Mouse (Mus musculus) cerebellum, postnatal 4 days (tissue): Measurements from ENCODE around the gene Phlda1.

Source experiments
- DNase-seq, 2 experiments: peaks; one replicate each; pipeline ENCODE4 v3.0.0; 2022; ENCODE audit warnings: low spot score in 2 of 2, mixed read lengths in 1 of 2

Gene Phlda1

GRCm38 (mm10) chr10:111505406-111505805 lies 680 bp upstream of the Phlda1 start:
- DNase-seq: no peak

- no peak for DNase-seq
These were observed 907 bp downstream of the Phlda1 start for GRCm38 (mm10) chr10:111506926-111507459.

GRCm38 (mm10) chr10:111507460-111508211 lies 1.6 kb downstream of the Phlda1 start:
- DNase-seq: peak; percentile 43 to 47

DNA sequence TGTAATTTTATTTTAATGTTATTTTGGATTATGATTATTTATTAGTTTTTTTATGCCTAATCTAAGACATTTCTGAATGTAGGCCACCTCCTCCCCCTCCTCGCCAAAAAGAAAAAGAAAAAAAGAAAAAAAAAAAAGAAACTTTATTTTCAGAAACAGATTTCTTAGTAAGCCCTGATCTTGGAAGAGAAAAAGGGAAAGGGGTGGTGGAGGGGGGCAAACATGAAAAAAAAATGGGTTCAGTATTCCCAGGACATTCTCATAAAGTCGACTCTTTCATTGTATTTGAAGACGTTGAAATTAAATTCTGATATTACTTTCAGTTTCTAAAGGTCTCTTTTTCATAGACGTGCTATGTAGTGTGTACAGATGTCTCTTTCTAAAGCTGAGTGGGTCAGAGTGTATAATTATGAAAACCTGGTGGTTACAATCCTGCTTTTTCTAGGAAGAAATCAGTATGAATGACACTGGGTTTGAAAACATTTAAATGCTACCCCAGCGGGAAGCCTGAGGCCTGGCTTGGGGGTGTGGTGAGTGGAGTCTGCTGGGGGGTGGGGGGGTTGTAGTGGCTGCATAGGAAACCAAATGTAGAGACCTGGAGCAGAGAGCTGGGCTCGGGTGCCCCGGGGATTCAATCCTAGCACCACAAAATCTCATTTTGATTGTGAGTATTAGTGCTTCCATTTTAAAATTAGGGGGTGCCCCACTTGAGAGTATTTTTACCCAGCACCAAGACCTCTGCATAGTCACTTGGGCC lies 2.4 kb downstream of the Phlda1 start:
- no peak for DNase-seq

GRCm38 (mm10) chr10:111509103-111509784 lies 3.2 kb downstream of the Phlda1 start:
- DNase-seq: no peak

DNA sequence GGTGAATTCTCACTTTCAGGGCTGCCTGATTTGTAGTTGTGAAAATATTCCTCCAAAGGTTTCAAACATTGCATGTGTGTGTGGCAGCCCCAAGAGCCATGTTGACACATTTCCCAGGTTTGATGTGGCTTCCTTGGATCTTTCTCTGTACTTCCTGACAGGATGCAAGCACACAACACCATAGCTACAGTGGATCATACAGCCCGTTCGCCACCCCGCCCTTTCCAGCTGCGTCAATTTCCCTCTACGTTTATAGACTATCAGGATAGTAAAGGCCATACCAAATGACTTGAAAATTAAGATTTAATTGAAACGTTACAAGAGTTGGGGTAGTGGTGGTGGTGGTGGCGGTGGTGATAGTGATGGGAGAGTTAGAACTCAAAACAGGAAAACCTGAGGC lies 3.9 kb downstream of the Phlda1 start:
- DNase-seq: no peak

DNA sequence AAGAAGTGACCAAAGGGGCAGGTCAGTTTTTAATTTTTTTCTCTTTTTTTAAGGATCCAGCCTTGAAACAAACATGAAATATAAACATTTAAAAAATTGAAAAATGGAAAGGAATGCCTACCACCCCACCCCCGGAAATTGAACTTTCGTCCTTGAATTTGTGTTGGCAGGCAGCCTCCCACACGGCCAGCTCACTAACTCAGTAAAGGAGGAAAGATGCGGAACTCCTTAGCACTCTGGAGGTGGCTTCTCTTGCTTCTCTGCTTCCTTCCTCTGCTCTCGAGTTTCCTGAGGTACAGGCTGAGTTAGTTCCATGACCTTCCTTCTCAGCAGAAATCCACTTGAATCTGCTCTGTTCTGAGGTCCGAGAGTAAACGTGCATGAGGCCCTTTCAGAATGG lies 4.7 kb downstream of the Phlda1 start:
- DNase-seq: no peak

DNA sequence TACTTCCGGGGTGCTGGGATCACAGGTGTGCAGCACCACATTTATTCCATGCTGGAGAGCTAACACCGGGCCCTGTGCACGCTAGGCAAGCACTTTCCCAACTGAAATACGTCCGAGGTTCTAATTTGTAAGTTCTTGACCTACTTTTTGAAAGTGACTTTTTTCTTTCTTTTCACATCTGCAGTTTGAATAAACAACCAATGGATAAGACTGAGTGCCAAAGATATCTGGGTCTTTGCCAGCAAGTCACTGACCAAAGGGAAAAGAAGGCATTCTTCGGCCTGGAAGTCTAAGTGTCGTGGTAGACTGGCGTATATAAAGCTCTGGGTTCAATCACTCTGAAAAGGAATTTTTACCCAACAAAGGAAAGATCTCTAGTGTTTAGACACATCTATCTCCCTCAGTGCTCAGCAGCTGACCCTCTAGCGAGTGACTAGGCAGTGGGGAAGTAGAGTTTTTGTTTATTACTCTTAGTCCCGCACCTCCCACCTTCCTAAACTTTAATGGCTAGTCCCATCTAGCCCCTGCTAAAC lies 6.0 kb downstream of the Phlda1 start:
- DNase-seq: no peak

GRCm38 (mm10) chr10:111514282-111514885 lies 8.3 kb downstream of the Phlda1 start:
- no peak for DNase-seq

- DNase-seq: no peak
These were observed 9.3 kb downstream of the Phlda1 start for GRCm38 (mm10) chr10:111515071-111516010.

- DNase-seq: no peak
These were observed 10.1 kb downstream of the Phlda1 start for GRCm38 (mm10) chr10:111516172-111516588.

GRCm38 (mm10) chr10:111516804-111517436 lies 10.8 kb downstream of the Phlda1 start:
- DNase-seq: no peak

DNA sequence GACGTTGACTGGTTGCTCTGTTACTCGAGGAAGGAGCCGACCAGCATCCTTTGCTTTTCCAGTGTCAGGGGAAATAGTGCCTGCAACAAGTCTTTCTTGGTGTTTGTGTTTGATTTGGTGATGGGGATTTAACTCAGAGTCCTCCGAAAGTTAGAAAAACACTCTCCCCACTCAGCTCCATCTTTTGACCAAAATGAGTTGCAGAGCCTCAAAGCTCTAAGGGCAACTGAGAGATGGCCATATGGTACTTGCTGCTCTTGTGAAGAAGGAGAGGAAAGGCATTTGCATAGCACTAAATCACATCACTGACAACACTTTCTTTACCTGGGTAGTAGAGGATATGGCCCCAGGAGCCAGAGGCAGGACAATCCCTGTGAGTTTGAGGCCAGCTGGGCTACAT lies 12.3 kb downstream of the Phlda1 start:
- DNase-seq: no peak

DNA sequence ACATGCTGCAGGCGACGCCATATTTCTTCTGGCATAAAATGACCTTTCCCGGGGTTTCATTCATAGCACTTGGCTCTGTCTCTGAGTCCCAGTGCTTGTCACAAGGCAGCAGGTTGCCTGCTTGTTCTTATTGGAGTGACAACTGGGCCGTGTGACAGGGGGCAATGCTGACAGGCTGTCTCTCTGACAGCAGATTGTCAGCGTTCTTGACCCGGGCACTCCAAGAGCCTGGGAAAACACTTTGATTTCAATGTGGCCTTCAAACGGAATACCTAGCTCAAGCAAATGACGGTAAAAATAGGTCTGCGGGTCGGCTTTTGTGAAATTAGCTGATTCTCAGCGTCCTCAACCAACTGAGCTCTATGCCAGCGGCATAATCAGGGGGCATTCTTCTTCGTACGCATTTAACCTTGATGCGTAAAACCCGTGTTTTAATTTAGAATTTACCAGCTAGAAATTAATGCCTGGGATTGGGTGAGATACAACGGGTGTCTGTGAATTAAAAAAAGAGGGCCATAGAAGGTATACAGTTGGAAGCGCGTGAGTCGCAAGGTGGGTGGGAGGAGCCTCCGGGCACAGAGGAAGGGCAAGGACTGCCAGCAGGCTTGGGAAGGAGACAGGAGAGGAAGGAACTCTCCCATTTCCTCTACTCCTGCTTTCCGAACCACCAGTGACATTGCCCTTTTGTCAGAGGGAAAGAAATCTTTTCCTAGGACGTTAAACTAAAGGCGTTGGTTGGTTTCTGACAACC lies 13.7 kb downstream of the Phlda1 start:
- peak in 1 of 2 experiments; percentile 34 for DNase-seq

- no peak for DNase-seq
These were observed 14.5 kb downstream of the Phlda1 start for GRCm38 (mm10) chr10:111520621-111521020.

- DNase-seq: no peak
These were observed 15.6 kb downstream of the Phlda1 start for GRCm38 (mm10) chr10:111521636-111522035.

DNA sequence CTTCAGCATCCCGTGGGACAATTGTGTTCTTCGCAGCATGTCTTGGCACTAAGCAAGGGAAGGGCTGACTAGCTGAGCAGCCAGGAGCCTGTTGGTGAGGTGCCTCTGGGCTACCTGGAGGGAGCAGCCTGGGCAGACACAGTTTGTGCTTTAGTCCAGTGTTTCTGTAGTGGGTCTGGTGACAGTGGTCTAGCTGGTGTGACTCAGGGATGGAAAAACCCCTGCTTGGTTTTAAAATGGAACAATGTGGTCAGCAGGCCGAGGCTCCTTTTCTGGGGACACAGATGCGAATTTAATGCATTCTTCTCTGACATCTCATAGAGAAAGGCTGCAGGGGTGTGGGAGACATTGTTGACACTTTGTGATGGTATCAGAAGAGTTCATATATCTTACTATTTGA lies 16.1 kb downstream of the Phlda1 start:
- no peak for DNase-seq

DNA sequence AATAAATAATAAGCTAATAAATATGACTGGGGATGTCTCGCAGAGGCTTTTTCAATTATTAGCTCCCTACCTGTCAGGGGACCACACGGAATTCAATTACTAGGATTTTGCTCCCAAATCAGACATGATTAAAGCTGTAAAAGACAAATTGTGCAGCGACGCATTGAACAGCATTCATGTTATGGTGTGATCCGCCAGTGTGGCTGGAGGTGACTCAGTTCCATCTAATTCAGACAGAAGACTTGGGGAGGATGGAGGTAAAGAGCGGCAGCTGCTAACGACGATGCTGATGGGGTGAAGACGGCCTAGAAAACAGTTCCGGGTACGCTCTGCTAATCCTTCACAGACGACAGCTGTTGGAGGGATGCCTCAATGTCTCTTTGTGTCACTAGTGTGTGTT lies 17.8 kb downstream of the Phlda1 start:
- DNase-seq: no peak

DNA sequence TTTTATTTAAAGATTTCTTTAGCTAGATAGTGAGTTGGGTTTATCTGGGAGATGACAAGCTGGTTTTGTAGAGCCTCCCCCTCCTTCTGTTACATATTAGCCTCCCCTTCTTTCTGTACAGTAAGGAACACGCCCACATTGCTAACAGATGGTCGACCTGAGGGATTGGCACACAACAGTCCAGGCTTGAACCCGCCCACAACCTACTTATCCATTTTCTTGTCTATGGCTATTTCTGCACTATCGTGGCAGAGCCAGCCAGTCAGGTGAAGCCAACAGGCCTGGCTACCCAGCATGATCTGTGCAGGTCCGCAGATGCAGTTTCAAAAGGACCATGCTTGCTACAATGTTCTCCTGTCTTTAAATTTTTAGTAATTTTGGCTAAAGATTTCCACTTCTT lies 21.0 kb downstream of the Phlda1 start:
- no peak for DNase-seq
